Mouse (Mus musculus) hindbrain, embryonic 14.5 days (tissue): ENCODE results near the gene Use1. TPM values are rescaled to one million over a fixed set of nuclear protein-coding genes. Genes with fewer than 3 reads are reported as not detected.

Experiments
- ATAC-seq: fragments of 200-750 bp; cut with Nextera tagmentation; 2 replicates; pipeline ENCODE4 v1.8.0; 2017; ENCODE audit warnings: moderate number of reproducible peaks, mild to moderate bottlenecking, moderate TSS enrichment, moderate library complexity; ENCODE audit not compliant: low FRiP score
- DNase-seq: peaks from one replicate; pipeline ENCODE4 v3.0.0-alpha.2; 2015; ENCODE audit warnings: low spot score
- H3K27ac ChIP-seq: fragments of 300-500 bp; sonication (generic); 2 replicates; pipeline ENCODE4 v1.5.1; 2014; ENCODE audit warnings: mild to moderate bottlenecking, moderate library complexity
- H3K27me3 ChIP-seq: fragments of 300-500 bp; sonication (generic); 2 replicates; pipeline ENCODE4 v1.6.1; 2014; ENCODE audit warnings: mild to moderate bottlenecking, low read length, mixed read lengths; ENCODE audit not compliant: control insufficient read depth, insufficient read depth
- H3K36me3 ChIP-seq: fragments of 300-500 bp; sonication (generic); replicated peaks from 2 replicates; pipeline ENCODE4 v1.6.1; 2014; ENCODE audit not compliant: control insufficient read depth, insufficient read depth
- H3K4me1 ChIP-seq: fragments of 300-500 bp; sonication (generic); replicated peaks from 2 replicates; pipeline ENCODE4 v1.6.1; 2014; ENCODE audit warnings: antibody characterized with exemption, low read length, mixed read lengths; ENCODE audit not compliant: control insufficient read depth, insufficient read depth
- H3K4me2 ChIP-seq: fragments of 300-500 bp; sonication (generic); replicated peaks from 2 replicates; pipeline ENCODE4 v1.6.1; 2014; ENCODE audit warnings: mild to moderate bottlenecking, moderate library complexity
- H3K4me3 ChIP-seq: fragments of 300-500 bp; sonication (generic); replicated peaks from 2 replicates; pipeline ENCODE4 v1.5.1; 2014; ENCODE audit warnings: mild to moderate bottlenecking, low read length
- H3K9ac ChIP-seq: fragments of 300-500 bp; sonication (generic); 2 replicates; pipeline ENCODE4 v1.6.1; 2014
- H3K9me3 ChIP-seq: fragments of 300-500 bp; sonication (generic); 2 replicates; pipeline ENCODE4 v1.6.1; 2016; ENCODE audit warnings: low read length; ENCODE audit not compliant: control insufficient read depth
- WGBS: fragments of 180-500 bp; shearing (Covaris S2); extraction: QIAGEN DNeasy Blood & Tissue Kit; methylation state at CpG from one replicate; pipeline ENCODE4 v1.1.7; 2014; 5-methylcytosine and 5-hydroxymethylcytosine counted together
- polyA plus RNA-seq: library from polyadenylated mRNA; unstranded; fragments of >200 nt; fragmentation: Nextera tagmentation; extraction: Ambion mirVana; gene quantifications from 2 replicates; pipeline ENCODE4 v1.2.1, GENCODE M21; 2014

Gene Use1
- polyA plus RNA-seq, 1 experiment from 2014 or later, result 126 TPM

GRCm38 (mm10) chr8:71395071-71395470 is 28.4 kb downstream of the Use1 start:
- Histone ChIP-seq H3K4me2 (peak overlapping the region; percentile 19; the same call in 1 of the 2 replicates), H3K27me3 (no peaks in the 10 kb centered on the region), H3K36me3 (peaks cover 16% of the 10 kb centered on the region), H3K9me3 (no peaks in the 10 kb centered on the region), H3K27ac (no peak overlapping the region), H3K4me3 (no peak overlapping the region), H3K9ac (no peak overlapping the region), H3K4me1 (peaks cover 11% of the 10 kb centered on the region; the same call in 1 of the 2 replicates)
- DNase-seq (no peak), ATAC-seq (no peak)
- 90% methylated on average over 10 of the region's 10 CpGs for WGBS

- ATAC-seq (no peak), DNase-seq (no peak)
- Histone ChIP-seq H3K27me3 (no peaks in the 10 kb centered on the region), H3K27ac (peak within 1 kb of the TSS; percentile 58), H3K4me3 (peak within 1 kb of the TSS; percentile 68), H3K4me1 (peaks cover 11% of the 10 kb centered on the region; the same call in 1 of the 2 replicates), H3K36me3 (peaks cover 16% of the 10 kb centered on the region), H3K4me2 (peak within 1 kb of the TSS; percentile 81), H3K9ac (no peak within 1 kb of the TSS; the same call in 1 of the 2 replicates), H3K9me3 (no peaks in the 10 kb centered on the region)
- 84% methylated on average over 9 of the region's 9 CpGs for WGBS
Observed at GRCm38 (mm10) chr8:71395629-71396028, 29.0 kb downstream of the Use1 start, which contains the start of gene Ushbp1. Ushbp1 (minus strand) TSS chr8:71395802.

GRCm38 (mm10) chr8:71396639-71397305 is 30.1 kb downstream of the Use1 start, which contains the start of gene Babam1:
Babam1 (plus strand) TSS chr8:71396861.
- Histone ChIP-seq H3K27ac (peak within 1 kb of the TSS; percentile 58), H3K27me3 (no peaks in the 10 kb centered on the region), H3K4me2 (peak within 1 kb of the TSS; percentile 81), H3K36me3 (peaks cover 16% of the 10 kb centered on the region), H3K4me1 (peaks cover 11% of the 10 kb centered on the region; the same call in 1 of the 2 replicates), H3K9me3 (no peaks in the 10 kb centered on the region), H3K9ac (peak within 1 kb of the TSS; percentile 69), H3K4me3 (peak within 1 kb of the TSS; percentile 68)
- peak; percentile 98 for ATAC-seq
- WGBS, result 1% methylated on average over 34 of the region's 34 CpGs
- DNase-seq, result peak; percentile 92

GRCm38 (mm10) chr8:71397701-71398100 is 31.1 kb downstream of the Use1 start:
- no peak for DNase-seq
- Histone ChIP-seq H3K27ac (no peak overlapping the region), H3K9me3 (no peaks in the 10 kb centered on the region), H3K27me3 (no peaks in the 10 kb centered on the region), H3K4me2 (peak overlapping the region; percentile 81), H3K36me3 (peaks cover 16% of the 10 kb centered on the region), H3K4me1 (peaks cover 11% of the 10 kb centered on the region; the same call in 1 of the 2 replicates), H3K4me3 (peak overlapping the region; percentile 68; the same call in 1 of the 2 replicates), H3K9ac (0 out of 2 replicates have a peak overlapping the region, but pooled peaks have one; percentile 69)
- no peak for ATAC-seq
- 83% methylated on average over 12 of the region's 12 CpGs for WGBS

- no peak overlapping the region for H3K27ac ChIP-seq
- H3K4me1 ChIP-seq, result peaks cover 15% of the 10 kb centered on the region; the same call in 1 of the 2 replicates
- DNase-seq (no peak), ATAC-seq (no peak)
- peaks cover 16% of the 10 kb centered on the region for H3K36me3 ChIP-seq
- H3K4me2 ChIP-seq, result no peak overlapping the region
- H3K9ac ChIP-seq, result no peak overlapping the region
- no peaks in the 10 kb centered on the region for H3K27me3 ChIP-seq
- H3K9me3 ChIP-seq, result no peaks in the 10 kb centered on the region
- 96% methylated on average over 2 of the region's 2 CpGs for WGBS
- no peak overlapping the region for H3K4me3 ChIP-seq
Observed at GRCm38 (mm10) chr8:71400826-71401225, 34.2 kb downstream of the Use1 start.

- H3K9ac ChIP-seq, result no peak overlapping the region
- peaks cover 15% of the 10 kb centered on the region; the same call in 1 of the 2 replicates for H3K4me1 ChIP-seq
- H3K9me3 ChIP-seq, result no peaks in the 10 kb centered on the region
- H3K36me3 ChIP-seq, result peaks cover 16% of the 10 kb centered on the region
- no peak overlapping the region for H3K4me3 ChIP-seq
- no peak overlapping the region for H3K27ac ChIP-seq
- no peak for DNase-seq
- ATAC-seq, result no peak
- H3K27me3 ChIP-seq, result no peaks in the 10 kb centered on the region
- no peak overlapping the region for H3K4me2 ChIP-seq
Observed at GRCm38 (mm10) chr8:71401454-71401853, 34.8 kb downstream of the Use1 start.

- DNase-seq (no peak), ATAC-seq (no peak)
- no peaks in the 10 kb centered on the region for H3K9me3 ChIP-seq
- H3K4me3 ChIP-seq, result no peak overlapping the region
- 87% methylated on average over 9 of the region's 9 CpGs for whole genome bisulfite sequencing
- no peaks in the 10 kb centered on the region for H3K27me3 ChIP-seq
- H3K27ac ChIP-seq, result no peak overlapping the region
- peaks cover 16% of the 10 kb centered on the region for H3K36me3 ChIP-seq
- no peak overlapping the region for H3K4me2 ChIP-seq
- no peak overlapping the region for H3K9ac ChIP-seq
- H3K4me1 ChIP-seq, result peaks cover 16% of the 10 kb centered on the region; the same call in 1 of the 2 replicates
Observed at GRCm38 (mm10) chr8:71402446-71402964, 35.9 kb downstream of the Use1 start.

GRCm38 (mm10) chr8:71403107-71403885 is 36.6 kb downstream of the Use1 start:
- H3K4me3 ChIP-seq, result no peak overlapping the region
- WGBS, result 91% methylated on average over 6 of the region's 6 CpGs
- no peak overlapping the region for H3K27ac ChIP-seq
- peaks cover 13% of the 10 kb centered on the region; the same call in 1 of the 2 replicates for H3K4me1 ChIP-seq
- H3K9ac ChIP-seq, result no peak overlapping the region
- DNase-seq, result no peak
- H3K27me3 ChIP-seq, result no peaks in the 10 kb centered on the region
- ATAC-seq, result no peak
- peaks cover 15% of the 10 kb centered on the region for H3K36me3 ChIP-seq
- no peak overlapping the region for H3K4me2 ChIP-seq
- H3K9me3 ChIP-seq, result no peaks in the 10 kb centered on the region

GRCm38 (mm10) chr8:71404011-71404410 is 37.4 kb downstream of the Use1 start:
- Histone ChIP-seq H3K27me3 (no peaks in the 10 kb centered on the region), H3K36me3 (peaks cover 8% of the 10 kb centered on the region), H3K9ac (no peak overlapping the region), H3K4me2 (no peak overlapping the region), H3K27ac (no peak overlapping the region), H3K4me1 (peaks cover 13% of the 10 kb centered on the region; the same call in 1 of the 2 replicates), H3K9me3 (no peaks in the 10 kb centered on the region), H3K4me3 (no peak overlapping the region)
- DNase-seq (no peak), ATAC-seq (no peak)
- WGBS, result 94% methylated on average over 8 of the region's 8 CpGs
